Mouse (Mus musculus): ENCODE results near the gene Map4k2.

The Map4k2 gene

GRCm38 (mm10) chr19:6377327-6378040, 36.5 kb downstream of the Map4k2 start:
- no peak for ATAC-seq (ENCODE audit: low TSS enrichment)

- ATAC-seq (ENCODE audit: low TSS enrichment) = no peak
Observed at GRCm38 (mm10) chr19:6380411-6381166, 39.7 kb downstream of the Map4k2 start.

GRCm38 (mm10) chr19:6381238-6381637, 40.3 kb downstream of the Map4k2 start:
- no peak for ATAC-seq (ENCODE audit: low TSS enrichment)

GRCm38 (mm10) chr19:6382323-6382924, 41.5 kb downstream of the Map4k2 start:
- ATAC-seq (ENCODE audit: low TSS enrichment) = 0 out of 2 replicates have a peak, but pooled peaks have one; percentile 29

GRCm38 (mm10) chr19:6383470-6383869, 42.5 kb downstream of the Map4k2 start:
- ATAC-seq (ENCODE audit: low TSS enrichment) = no peak

GRCm38 (mm10) chr19:6384128-6384527, 43.2 kb downstream of the Map4k2 start, which contains the start of gene Pygm:
Pygm (plus strand) TSS chr19:6384399.
- ATAC-seq (ENCODE audit: low TSS enrichment) = peak; percentile 64

- ATAC-seq (ENCODE audit: low TSS enrichment) = no peak
Observed at GRCm38 (mm10) chr19:6384954-6385353, 44.0 kb downstream of the Map4k2 start.

GRCm38 (mm10) chr19:6385419-6385818, 44.5 kb downstream of the Map4k2 start:
- ATAC-seq (ENCODE audit: low TSS enrichment) = no peak

GRCm38 (mm10) chr19:6385821-6386220, 44.9 kb downstream of the Map4k2 start:
- ATAC-seq (ENCODE audit: low TSS enrichment) = no peak

GRCm38 (mm10) chr19:6386234-6386633, 45.3 kb downstream of the Map4k2 start:
- ATAC-seq (ENCODE audit: low TSS enrichment) = no peak

GRCm38 (mm10) chr19:6388006-6388405, 47.1 kb downstream of the Map4k2 start:
- ATAC-seq (ENCODE audit: low TSS enrichment) = no peak

GRCm38 (mm10) chr19:6389803-6390202, 48.9 kb downstream of the Map4k2 start:
- ATAC-seq (ENCODE audit: low TSS enrichment) = no peak

GRCm38 (mm10) chr19:6390251-6390650, 49.3 kb downstream of the Map4k2 start:
- no peak for ATAC-seq (ENCODE audit: low TSS enrichment)

GRCm38 (mm10) chr19:6392743-6393393, 51.9 kb downstream of the Map4k2 start:
- no peak for ATAC-seq (ENCODE audit: low TSS enrichment)

- ATAC-seq (ENCODE audit: low TSS enrichment) = no peak
Observed at GRCm38 (mm10) chr19:6393637-6394036, 52.7 kb downstream of the Map4k2 start.

- peak; percentile 64 for ATAC-seq (ENCODE audit: low TSS enrichment)
Observed at GRCm38 (mm10) chr19:6396237-6396636, 55.3 kb downstream of the Map4k2 start.

- no peak for ATAC-seq (ENCODE audit: low TSS enrichment)
Observed at GRCm38 (mm10) chr19:6397582-6398249, 56.8 kb downstream of the Map4k2 start.

GRCm38 (mm10) chr19:6398447-6399284, 57.7 kb downstream of the Map4k2 start:
- no peak for ATAC-seq (ENCODE audit: low TSS enrichment)

GRCm38 (mm10) chr19:6399285-6400095, 58.6 kb downstream of the Map4k2 start, which contains the start of gene Rasgrp2:
Rasgrp2 (plus strand) TSS chr19:6399340.
- ATAC-seq (ENCODE audit: low TSS enrichment) = no peak
